Mouse (Mus musculus) stomach, postnatal 0 days (tissue): ENCODE data around the gene Avpi1.

ENCODE experiments used
- CTCF ChIP-seq: IDR thresholded peaks from 2 replicates; pipeline ENCODE4 v1.5.1; 2016; ENCODE audit warnings: antibody characterized with exemption, low read depth, mild to moderate bottlenecking, moderate library complexity
- EP300 ChIP-seq: optimal IDR thresholded peaks from 2 replicates; pipeline ENCODE3; 2016; ENCODE audit warnings: antibody characterized with exemption

DNA sequence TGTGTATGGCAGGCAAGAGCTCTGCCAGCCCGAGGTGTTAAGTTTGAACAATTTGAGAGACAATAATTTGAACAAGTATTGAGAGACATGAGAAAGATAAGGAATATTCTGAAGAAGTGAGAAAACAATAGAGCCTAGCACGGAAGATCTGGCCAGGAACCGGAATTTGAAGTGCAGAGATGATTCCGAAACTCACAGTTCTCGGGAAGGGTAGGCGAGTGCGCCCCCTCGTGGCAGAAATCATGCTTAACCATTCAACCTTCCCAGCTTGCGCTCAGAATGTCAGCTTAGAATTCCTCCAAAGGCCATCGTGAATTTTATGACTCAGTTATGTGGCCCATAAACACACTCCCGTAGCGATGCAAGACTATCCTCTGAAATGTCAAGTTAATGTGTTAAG, 37.3 kb upstream of the Avpi1 start:
- peak; percentile 95 for TF ChIP-seq CTCF
- no peak for TF ChIP-seq EP300
